Mouse (Mus musculus) kidney, embryonic 16.5 days (tissue): Measurements from ENCODE around the gene Ceacam1. TPM values are rescaled to one million over a fixed set of nuclear protein-coding genes. Genes with fewer than 3 reads are reported as not detected.
"Not testable (repeated sequence)": the region's sequence is repeated elsewhere in the genome, so short reads cannot be mapped to it uniquely, and the experiment has no call there.

Source experiments
- ATAC-seq: fragments of 200-750 bp; cut with Nextera tagmentation; 2 replicates; pipeline ENCODE4 v1.8.0; 2017; ENCODE audit warnings: moderate TSS enrichment; ENCODE audit not compliant: low FRiP score, low TSS enrichment
- H3K27ac ChIP-seq: fragments of 300-500 bp; sonication (generic); 2 replicates; pipeline ENCODE4 v1.5.1; 2014; ENCODE audit warnings: low read length
- H3K27me3 ChIP-seq: fragments of 300-500 bp; sonication (generic); 2 replicates; pipeline ENCODE4 v1.6.1; 2014; ENCODE audit warnings: low read length, control low read depth, mixed read lengths; ENCODE audit not compliant: insufficient read depth
- H3K36me3 ChIP-seq: fragments of 300-500 bp; sonication (generic); 2 replicates; pipeline ENCODE4 v1.6.1; 2014; ENCODE audit warnings: low read length, control low read depth, mixed read lengths; ENCODE audit not compliant: insufficient read depth
- H3K4me1 ChIP-seq: fragments of 300-500 bp; sonication (generic); 2 replicates; pipeline ENCODE4 v1.6.1; 2014; ENCODE audit warnings: low read length, control low read depth, mixed read lengths; ENCODE audit not compliant: insufficient read depth
- H3K4me2 ChIP-seq: fragments of 300-500 bp; sonication (generic); replicated peaks from 2 replicates; pipeline ENCODE4 v1.6.1; 2014; ENCODE audit warnings: low read depth, low read length
- H3K4me3 ChIP-seq: fragments of 300-500 bp; sonication (generic); 2 replicates; pipeline ENCODE4 v1.5.1; 2014; ENCODE audit warnings: mild to moderate bottlenecking, low read length
- H3K9ac ChIP-seq: fragments of 300-500 bp; sonication (generic); replicated peaks from 2 replicates; pipeline ENCODE4 v1.6.1; 2014; ENCODE audit warnings: low read length
- H3K9me3 ChIP-seq: fragments of 300-500 bp; sonication (generic); 2 replicates; pipeline ENCODE4 v1.6.1; 2016; ENCODE audit warnings: low read length, control low read depth
- WGBS: fragments of 180-500 bp; shearing (Covaris S2); extraction: QIAGEN DNeasy Blood & Tissue Kit; methylation state at CpG from one replicate; pipeline ENCODE4 v1.1.7; 2014; 5-methylcytosine and 5-hydroxymethylcytosine counted together
- polyA plus RNA-seq: library from polyadenylated mRNA; unstranded; fragments of >200 nt; fragmentation: Nextera tagmentation; extraction: Ambion mirVana; gene quantifications from 2 replicates; pipeline ENCODE4 v1.2.1, GENCODE M21; 2015

Ceacam1 gene
- polyA plus RNA-seq, 1 experiment from 2014 or later, result 4.4 TPM

DNA sequence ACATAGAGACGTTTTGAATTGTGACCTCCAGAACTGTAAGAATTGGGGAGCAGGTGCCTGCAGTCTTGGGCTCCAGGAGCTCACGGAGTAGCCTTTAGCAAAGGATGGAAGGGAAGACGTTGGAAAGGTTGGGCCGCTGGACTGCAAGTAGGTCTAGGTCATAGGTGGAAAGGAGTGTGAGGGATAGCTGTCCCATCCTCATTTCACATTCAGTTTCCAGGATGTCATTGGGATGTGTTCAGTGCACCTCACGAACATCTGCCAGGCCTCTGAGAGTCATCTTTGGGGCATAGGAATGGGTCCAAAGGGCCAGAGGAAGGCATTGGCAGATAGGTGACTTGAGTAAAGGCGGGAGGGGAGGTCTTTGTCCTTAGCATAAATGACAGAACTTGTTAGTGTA is 45.0 kb downstream of the Ceacam1 start:
- WGBS, result 85% methylated on average over 6 of the region's 6 CpGs
- Histone ChIP-seq H3K36me3 (no peaks in the 10 kb centered on the region), H3K4me1 (peaks cover 14% of the 10 kb centered on the region), H3K4me2 (no peak overlapping the region), H3K4me3 (no peak overlapping the region), H3K9me3 (no peaks in the 10 kb centered on the region), H3K9ac (no peak overlapping the region), H3K27me3 (no peaks in the 10 kb centered on the region), H3K27ac (no peak overlapping the region)
- no peak for ATAC-seq

DNA sequence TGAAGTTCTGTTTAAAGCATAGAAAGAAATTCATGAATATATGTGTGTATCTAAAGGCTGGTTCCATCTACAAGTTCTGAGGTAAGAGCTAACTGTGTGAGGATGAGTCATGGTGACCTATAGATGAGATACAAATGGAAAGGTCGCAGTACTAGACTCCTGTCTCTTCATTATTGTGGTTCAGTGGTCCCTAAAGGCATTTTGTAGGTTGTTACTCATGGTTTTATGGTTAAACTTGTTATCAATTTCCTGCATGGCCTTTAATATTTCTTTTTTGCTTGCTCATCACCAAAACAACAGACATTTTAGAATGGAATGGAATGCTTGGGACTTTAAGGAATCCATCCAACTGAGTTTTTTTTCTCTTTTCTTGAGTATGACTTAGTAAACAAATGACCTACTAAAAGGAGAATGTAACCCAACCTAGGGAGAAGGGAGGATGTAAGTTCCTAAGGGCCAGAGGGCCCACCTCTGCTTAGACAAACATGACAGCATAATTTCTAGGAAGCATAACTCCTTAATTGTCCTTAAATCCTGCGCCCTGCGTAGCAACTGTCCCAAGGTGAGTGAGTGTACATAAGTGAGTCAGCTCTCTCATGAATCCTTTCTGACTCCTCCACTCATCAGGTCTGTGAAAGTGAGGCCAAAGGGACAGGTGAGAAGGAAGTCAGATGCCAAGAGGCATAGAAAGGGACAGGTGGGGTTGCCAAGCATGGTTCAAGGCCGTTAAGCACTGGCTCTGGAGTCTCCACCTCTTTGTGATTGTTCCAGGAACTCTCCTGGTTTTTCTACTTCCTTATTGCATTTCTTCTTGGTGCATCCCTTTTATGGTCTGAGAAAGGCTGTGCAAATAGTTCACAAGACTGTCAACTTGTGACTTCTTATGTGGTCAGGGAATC is 47.3 kb downstream of the Ceacam1 start:
- WGBS, result 49% methylated on average over 4 of the region's 4 CpGs
- no peaks in the 10 kb centered on the region for H3K27me3 ChIP-seq
- H3K36me3 ChIP-seq, result no peaks in the 10 kb centered on the region
- no peak overlapping the region for H3K4me3 ChIP-seq
- H3K4me1 ChIP-seq, result peaks cover 11% of the 10 kb centered on the region
- H3K9ac ChIP-seq, result no peak overlapping the region
- H3K27ac ChIP-seq, result no peak overlapping the region
- H3K4me2 ChIP-seq, result no peak overlapping the region
- ATAC-seq, result no peak
- no peaks in the 10 kb centered on the region for H3K9me3 ChIP-seq

DNA sequence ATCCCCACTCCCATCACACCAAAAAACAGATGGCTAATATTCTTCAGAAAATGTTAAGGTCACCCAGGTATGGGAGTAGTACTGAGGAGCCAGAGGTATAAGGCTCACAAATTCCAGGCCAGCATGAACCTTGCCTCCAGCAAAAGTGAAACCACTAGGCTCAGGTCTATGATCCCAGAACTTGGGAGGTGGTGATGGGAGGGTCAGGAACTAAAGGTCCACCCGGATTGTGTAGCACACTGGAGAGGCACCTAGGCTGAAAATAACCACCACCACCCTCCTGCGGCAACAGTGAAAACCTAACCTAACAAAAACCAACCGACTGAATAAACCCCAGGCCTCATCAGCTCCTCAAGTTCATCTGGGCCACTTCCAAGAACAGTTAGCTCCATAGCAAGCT is 49.1 kb downstream of the Ceacam1 start:
- Histone ChIP-seq H3K27me3 (no peaks in the 10 kb centered on the region), H3K4me3 (no peak overlapping the region), H3K27ac (no peak overlapping the region), H3K9me3 (no peaks in the 10 kb centered on the region), H3K4me2 (no peak overlapping the region), H3K9ac (no peak overlapping the region), H3K36me3 (no peaks in the 10 kb centered on the region), H3K4me1 (peaks cover 9% of the 10 kb centered on the region)
- ATAC-seq, result no peak
- 88% methylated on average over 3 of the region's 3 CpGs for WGBS

DNA sequence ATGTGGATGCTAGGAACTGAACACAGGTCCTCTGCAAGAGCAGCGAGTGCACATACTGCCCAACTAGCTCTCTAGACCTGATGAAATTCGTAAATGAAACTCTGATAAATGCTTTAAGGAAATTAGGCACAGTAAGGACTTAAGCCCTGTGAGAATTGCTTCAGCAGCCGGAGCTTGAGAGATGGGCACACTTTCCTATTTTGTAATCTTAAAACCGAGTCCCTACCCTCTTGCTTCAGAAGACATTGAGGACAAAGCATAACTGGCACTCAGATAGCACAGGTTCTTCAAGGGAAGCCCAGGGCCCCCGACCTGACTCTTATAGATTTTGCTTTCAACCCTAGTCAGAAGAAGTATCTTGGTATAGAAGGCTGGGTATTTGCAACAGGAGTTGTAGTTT is 50.3 kb downstream of the Ceacam1 start:
- 92% methylated on average over 5 of the region's 5 CpGs for WGBS
- H3K9ac ChIP-seq, result no peak overlapping the region

DNA sequence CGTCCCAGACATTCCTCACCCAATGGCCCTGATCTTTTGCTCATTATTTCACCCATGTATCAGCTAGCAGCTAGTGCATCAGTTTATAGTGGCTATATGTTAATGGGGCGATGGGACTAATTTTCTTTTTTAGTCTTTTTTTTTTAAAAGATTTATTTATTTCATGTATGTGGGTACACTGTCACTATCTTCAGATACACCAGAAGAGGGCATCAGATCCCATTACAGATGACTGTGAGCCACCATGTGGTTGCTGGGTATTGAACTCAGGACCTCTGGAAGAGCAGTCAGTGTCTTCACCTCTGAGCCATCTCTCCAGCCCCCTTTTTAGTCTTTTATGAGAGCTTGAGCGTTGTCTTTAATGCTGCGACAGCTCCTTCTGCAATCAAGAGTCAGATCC is 51.0 kb downstream of the Ceacam1 start:
- H3K4me1 ChIP-seq, H3K9ac ChIP-seq, ATAC-seq, H3K36me3 ChIP-seq, H3K27me3 ChIP-seq, H3K9me3 ChIP-seq, H3K4me3 ChIP-seq, H3K27ac ChIP-seq, H3K4me2 ChIP-seq: not testable (repeated sequence)
- WGBS, result 88% methylated on average over 4 of the region's 4 CpGs

More for the DNA sequence above, 50.3 kb downstream of the Ceacam1 start:
- Histone ChIP-seq H3K27ac (no peak overlapping the region), H3K9me3 (no peaks in the 10 kb centered on the region), H3K4me1 (no peaks in the 10 kb centered on the region), H3K27me3 (no peaks in the 10 kb centered on the region), H3K4me3 (no peak overlapping the region), H3K36me3 (no peaks in the 10 kb centered on the region), H3K4me2 (no peak overlapping the region)
- no peak for ATAC-seq

DNA sequence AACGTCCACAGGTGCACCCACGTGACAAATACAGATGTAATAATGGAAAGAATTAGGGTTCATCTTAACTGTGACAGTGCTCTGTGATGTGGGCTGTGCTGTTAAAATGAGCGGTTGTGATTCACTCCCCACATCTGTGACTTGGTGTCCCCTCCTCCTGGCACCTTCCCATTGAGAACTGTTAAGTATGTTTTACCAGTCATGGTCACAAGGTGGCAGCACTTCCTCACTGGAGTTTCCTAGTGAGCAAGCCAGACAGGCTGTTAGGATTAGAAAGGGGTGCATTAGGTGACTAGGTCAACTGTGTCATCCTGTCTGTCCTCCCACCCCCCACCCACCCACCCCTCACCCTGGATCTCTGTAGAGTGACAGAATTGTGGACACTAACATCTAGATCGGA is 53.0 kb downstream of the Ceacam1 start:
- Histone ChIP-seq H3K27me3 (no peaks in the 10 kb centered on the region), H3K4me1 (no peaks in the 10 kb centered on the region), H3K27ac (no peak overlapping the region), H3K4me2 (no peak overlapping the region), H3K4me3 (no peak overlapping the region), H3K36me3 (no peaks in the 10 kb centered on the region), H3K9ac (no peak overlapping the region), H3K9me3 (no peaks in the 10 kb centered on the region)
- peak; percentile 29; the same call in 1 of the 2 replicates for ATAC-seq
- WGBS, result 32% methylated on average over 4 of the region's 4 CpGs

DNA sequence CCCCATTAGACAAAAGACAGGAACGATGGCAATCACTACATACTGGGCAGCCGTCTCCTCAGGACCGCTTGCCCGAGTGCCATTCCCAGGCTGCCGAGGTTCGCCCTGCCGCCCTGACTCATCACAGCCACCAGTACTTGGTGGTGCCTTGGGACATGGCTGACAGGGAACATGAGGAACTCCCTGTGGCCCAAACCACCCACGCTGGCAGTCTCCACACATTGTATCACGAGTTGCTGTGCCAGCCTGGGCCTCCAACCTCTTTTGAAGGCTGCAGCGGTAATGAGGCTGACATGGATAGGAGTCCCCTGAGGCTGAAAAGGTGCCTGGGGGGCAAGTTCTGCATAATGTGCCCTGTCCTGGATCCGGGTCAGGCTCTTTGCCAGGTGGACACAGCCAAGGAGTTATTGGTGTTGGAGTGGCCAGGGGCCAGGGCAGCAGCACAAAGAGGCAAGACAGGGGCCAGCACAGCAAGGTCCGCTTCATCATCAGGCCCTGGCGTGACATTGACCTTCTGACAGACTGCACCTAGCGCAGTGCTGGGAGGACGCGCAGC is 55.0 kb downstream of the Ceacam1 start:
- Histone ChIP-seq H3K9me3 (no peaks in the 10 kb centered on the region), H3K27ac (no peak overlapping the region), H3K9ac (no peak overlapping the region), H3K4me2 (no peak overlapping the region), H3K4me1 (no peaks in the 10 kb centered on the region), H3K4me3 (no peak overlapping the region), H3K27me3 (no peaks in the 10 kb centered on the region), H3K36me3 (no peaks in the 10 kb centered on the region)
- WGBS, result 79% methylated on average over 16 of the region's 16 CpGs
- no peak for ATAC-seq

DNA sequence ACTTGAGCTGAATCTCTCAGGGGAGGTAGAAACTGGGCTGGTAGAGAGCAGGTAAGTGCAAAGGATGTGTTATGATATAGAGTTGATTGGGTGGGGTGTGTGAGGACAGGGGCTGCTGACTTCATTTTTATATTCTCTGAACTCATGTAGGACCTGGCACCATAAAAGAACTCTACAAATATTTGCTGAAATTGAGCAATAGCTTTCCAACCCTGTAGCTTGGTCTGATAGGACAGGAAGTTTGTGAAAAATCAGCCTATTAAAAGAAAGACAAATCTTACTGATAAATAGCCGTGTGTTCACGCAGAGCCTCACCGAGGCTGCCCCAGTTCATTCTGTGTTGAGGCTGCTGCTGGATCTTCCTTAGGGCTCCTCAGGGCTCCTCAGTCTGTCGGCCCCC is 57.5 kb downstream of the Ceacam1 start:
- Histone ChIP-seq H3K4me2 (no peak overlapping the region), H3K36me3 (no peaks in the 10 kb centered on the region), H3K9me3 (no peaks in the 10 kb centered on the region), H3K9ac (no peak overlapping the region), H3K4me1 (no peaks in the 10 kb centered on the region), H3K27me3 (no peaks in the 10 kb centered on the region), H3K27ac (no peak overlapping the region), H3K4me3 (no peak overlapping the region)
- ATAC-seq, result no peak
- 84% methylated on average over 4 of the region's 4 CpGs for WGBS

DNA sequence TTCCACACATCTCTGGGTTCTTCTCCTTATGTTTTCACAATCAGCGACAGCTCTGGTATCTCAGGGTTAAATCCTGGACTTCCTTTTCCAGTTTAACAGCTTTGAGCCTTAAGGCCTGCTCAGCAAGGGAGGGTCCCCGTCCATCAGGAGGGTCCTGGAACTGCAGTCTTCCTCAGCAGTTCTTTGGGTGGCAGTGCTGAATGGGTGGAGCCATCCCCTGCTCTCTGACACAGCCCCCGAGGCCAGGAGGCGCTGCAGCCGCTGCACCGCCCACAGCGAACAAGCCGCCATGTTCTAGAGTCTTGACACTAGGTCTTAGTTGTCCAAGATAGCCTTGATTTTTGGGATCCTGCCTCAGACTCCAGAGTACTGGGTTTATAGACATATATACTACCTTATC is 57.9 kb downstream of the Ceacam1 start:
- Histone ChIP-seq H3K9ac (no peak overlapping the region), H3K9me3 (no peaks in the 10 kb centered on the region), H3K4me1 (no peaks in the 10 kb centered on the region), H3K36me3 (no peaks in the 10 kb centered on the region), H3K4me3 (no peak overlapping the region), H3K27ac (no peak overlapping the region), H3K4me2 (no peak overlapping the region), H3K27me3 (no peaks in the 10 kb centered on the region)
- ATAC-seq, result no peak
- WGBS, result 80% methylated on average over 8 of the region's 8 CpGs

DNA sequence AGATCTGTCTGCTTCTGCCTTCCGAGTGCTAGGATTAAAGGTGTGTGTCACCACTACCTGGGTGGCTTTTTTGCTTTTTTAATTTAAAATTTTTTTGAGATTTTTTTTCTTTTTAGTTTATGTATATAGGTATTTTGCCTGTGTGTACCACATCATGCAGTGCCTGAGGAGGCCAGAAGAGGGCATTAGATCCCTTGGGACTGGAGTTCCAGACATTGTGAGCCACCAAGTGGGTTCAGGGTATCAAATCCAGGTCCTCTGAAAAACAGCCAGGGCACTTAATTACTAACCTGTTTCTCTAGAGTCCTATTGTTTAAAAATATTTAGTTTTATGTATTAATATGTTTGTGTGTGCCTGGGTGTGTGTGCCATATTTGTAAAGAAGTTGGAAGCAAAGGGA is 59.8 kb downstream of the Ceacam1 start:
- no peak overlapping the region for H3K9ac ChIP-seq
- no peak overlapping the region for H3K27ac ChIP-seq
- H3K4me1 ChIP-seq, result no peaks in the 10 kb centered on the region
- H3K27me3 ChIP-seq, result no peaks in the 10 kb centered on the region
- ATAC-seq, result no peak
- H3K36me3 ChIP-seq, result no peaks in the 10 kb centered on the region
- H3K9me3 ChIP-seq, result no peaks in the 10 kb centered on the region
- no peak overlapping the region for H3K4me2 ChIP-seq
- H3K4me3 ChIP-seq, result no peak overlapping the region
- WGBS, result 82% methylated on average over 1 of the region's 1 CpGs
